9 mouse cellular contexts compared by ENCODE assay signal in genomic region chr19:53460312-53461024, GRCm38 (mm10).
A peak's percentile ranks its signal among the peaks of the same experiment; 100 is the strongest.
DNase-seq lines count a peak whose midpoint lies in the region; ATAC-seq lines count a peak whose summit lies in the region.
"Had no signal": no experiment of that assay in that cellular context is flagged by ENCODE, and none has a peak within 500 bp of the region (broad histone marks: within the 10 kb centered on the region; RNA-seq: fewer than 3 reads in every experiment).

No protein-coding gene starts in this region.

- H3K9me3 ChIP-seq in forebrain, embryonic 10.5 days = peaks cover 4% of the 10 kb centered on the region; the same call in 1 of the 2 replicates

- H3K4me3 ChIP-seq in forebrain, embryonic 10.5 days = peak overlapping the region; percentile 40

- WGBS in forebrain, embryonic 10.5 days = 6% methylated on average over 19 of the region's 19 CpGs

- H3K27me3 ChIP-seq in forebrain, embryonic 10.5 days (ENCODE audit: poor library complexity, severe bottlenecking) = peaks cover 42% of the 10 kb centered on the region

- no peak for ATAC-seq in frontal cortex, adult (ENCODE audit: low TSS enrichment)

- H3K27ac ChIP-seq in forebrain, embryonic 10.5 days = peak overlapping the region; percentile 71
- H3K27ac ChIP-seq: macrophage had no signal

- H3K36me3 ChIP-seq in forebrain, embryonic 10.5 days (replicated peaks) = no peaks in the 10 kb centered on the region

- H3K4me1 ChIP-seq in forebrain, embryonic 10.5 days = peaks cover 34% of the 10 kb centered on the region

- intact Hi-C loops in gastrocnemius, postnatal 36 days (cut with DNase I) = no loop called here

- peak; percentile 36 for DNase-seq in embryo, embryonic 10.5 days (ENCODE audit: low spot score)
- no peak for DNase-seq in embryo, embryonic 10 days (ENCODE audit: low spot score)
- DNase-seq in A20 (ENCODE audit: low read depth, low spot score) = peak; percentile 75
- no peak for DNase-seq in forebrain, embryonic 10.5 days (ENCODE audit: extremely low spot score, low spot score)
- peak; percentile 65 for DNase-seq in lung, postnatal 36 days
- DNase-seq in gastrocnemius, postnatal 36 days = no peak
- DNase-seq in kidney, adult 8-10 months = no peak

Comparison
In these comparisons a context has a peak if more than half of its experiments do, and no peak if none do; other contexts are left out.
1. DNase-seq: peak in embryo, embryonic 10.5 days (single experiment), A20 (single experiment) and lung, postnatal 36 days (single experiment); none in embryo, embryonic 10 days (single experiment), forebrain, embryonic 10.5 days (single experiment), gastrocnemius, postnatal 36 days (0 of 2) and kidney, adult 8-10 months (0 of 2).